Mouse (Mus musculus): ENCODE data around the gene 9530077C05Rik. TPM values are rescaled to one million over a fixed set of nuclear protein-coding genes. Genes with fewer than 3 reads are reported as not detected.

9530077C05Rik gene
- 5.0 and 5.9 TPM in 2 replicates for polyA plus RNA-seq (2015; fragmentation: Nextera tagmentation; extraction: Ambion mirVana)

GRCm38 (mm10) chr9:22411002-22411857 is at the start of gene 9530077C05Rik:
Gene 9530077C05Rik, plus strand, starts transcription at chr9:22411513.
- Histone ChIP-seq H3K36me3 (no peaks in the 10 kb centered on the region), H3K9me3 (no peaks in the 10 kb centered on the region), H3K27ac (no peak within 1 kb of the TSS), H3K4me3 (peak within 1 kb of the TSS; percentile 58), H3K9ac (peak within 1 kb of the TSS; percentile 46), H3K4me2 (peak within 1 kb of the TSS; percentile 90), H3K4me1 (peaks cover 3% of the 10 kb centered on the region; the same call in 1 of the 2 replicates), H3K27me3 (no peaks in the 10 kb centered on the region)
- WGBS = under 1% methylated on average over 43 of the region's 43 CpGs
- ATAC-seq (ENCODE audit: borderline replicate concordance, extremely low read depth, low FRiP score, low TSS enrichment) = peak; percentile 99

- H3K9ac ChIP-seq = no peak overlapping the region
- ATAC-seq (ENCODE audit: borderline replicate concordance, extremely low read depth, low FRiP score, low TSS enrichment) = no peak
- H3K27ac ChIP-seq = no peak overlapping the region
- 88% methylated on average over 2 of the region's 2 CpGs for WGBS
- no peaks in the 10 kb centered on the region for H3K9me3 ChIP-seq
- H3K36me3 ChIP-seq = peaks cover 83% of the 10 kb centered on the region
- H3K4me1 ChIP-seq = no peaks in the 10 kb centered on the region
- H3K4me2 ChIP-seq = no peak overlapping the region
- H3K27me3 ChIP-seq = no peaks in the 10 kb centered on the region
- H3K4me3 ChIP-seq = no peak overlapping the region
Measured at GRCm38 (mm10) chr9:22366221-22366620, 45.1 kb upstream of the 9530077C05Rik start.

DNA sequence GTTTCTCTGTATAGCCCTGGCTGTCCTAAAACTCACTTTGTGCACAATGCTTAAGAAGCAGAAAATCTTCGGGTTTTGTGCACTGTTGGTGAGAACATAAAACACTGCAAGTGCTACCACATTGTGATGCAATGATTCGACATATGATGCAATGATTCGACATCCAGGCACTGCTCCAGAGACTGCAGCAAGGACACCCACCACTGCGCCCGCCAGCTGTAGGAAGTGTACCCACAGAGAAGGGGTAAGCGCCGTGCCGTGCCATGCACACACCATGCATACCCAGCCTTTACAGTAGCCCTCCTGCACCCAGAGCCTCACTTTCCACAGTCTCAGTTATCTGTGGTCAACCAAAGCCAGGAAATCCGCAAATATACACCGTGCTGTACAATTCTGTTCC is 44.7 kb upstream of the 9530077C05Rik start:
- Histone ChIP-seq H3K4me1 (no peaks in the 10 kb centered on the region), H3K36me3 (peaks cover 83% of the 10 kb centered on the region), H3K4me2 (no peak overlapping the region), H3K27ac (no peak overlapping the region), H3K4me3 (no peak overlapping the region), H3K9ac (no peak overlapping the region), H3K27me3 (no peaks in the 10 kb centered on the region), H3K9me3 (no peaks in the 10 kb centered on the region)
- ATAC-seq (ENCODE audit: borderline replicate concordance, extremely low read depth, low FRiP score, low TSS enrichment) = no peak
- WGBS = 94% methylated on average over 10 of the region's 10 CpGs

GRCm38 (mm10) chr9:22368030-22368429 is 43.3 kb upstream of the 9530077C05Rik start:
- Histone ChIP-seq H3K4me1 (no peaks in the 10 kb centered on the region), H3K9ac (no peak overlapping the region), H3K27ac (no peak overlapping the region), H3K36me3 (peaks cover 84% of the 10 kb centered on the region), H3K27me3 (no peaks in the 10 kb centered on the region), H3K9me3 (no peaks in the 10 kb centered on the region), H3K4me2 (no peak overlapping the region), H3K4me3 (no peak overlapping the region)
- no peak for ATAC-seq (ENCODE audit: borderline replicate concordance, extremely low read depth, low FRiP score, low TSS enrichment)
- WGBS = 63% methylated on average over 6 of the region's 6 CpGs

DNA sequence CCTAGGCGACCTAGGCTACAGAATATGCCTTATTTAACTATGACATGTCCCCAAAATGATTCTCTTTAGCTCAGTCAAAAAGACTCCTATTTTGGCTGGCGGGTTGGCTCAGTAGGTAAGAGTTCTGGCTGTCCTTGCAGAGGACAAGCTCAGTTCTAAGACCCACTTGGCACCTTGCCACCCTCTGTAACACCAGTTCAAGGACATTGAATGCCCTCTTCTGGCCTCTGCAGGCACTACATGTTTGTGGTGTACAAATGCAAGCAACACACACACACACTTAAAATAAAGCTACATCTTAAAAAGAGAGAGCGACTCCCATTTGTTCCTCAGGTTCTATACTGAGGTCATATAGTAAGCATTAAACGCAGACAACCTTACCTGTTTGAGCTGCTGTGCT is 38.6 kb upstream of the 9530077C05Rik start:
- WGBS = 96% methylated on average over 4 of the region's 4 CpGs

GRCm38 (mm10) chr9:22376086-22376485 is 35.2 kb upstream of the 9530077C05Rik start:
- Histone ChIP-seq H3K27me3 (no peaks in the 10 kb centered on the region), H3K9me3 (no peaks in the 10 kb centered on the region), H3K27ac (no peak overlapping the region), H3K4me3 (no peak overlapping the region), H3K4me2 (no peak overlapping the region), H3K9ac (no peak overlapping the region), H3K4me1 (no peaks in the 10 kb centered on the region), H3K36me3 (peaks cover 82% of the 10 kb centered on the region)
- no peak for ATAC-seq (ENCODE audit: borderline replicate concordance, extremely low read depth, low FRiP score, low TSS enrichment)
- WGBS = 92% methylated on average over 5 of the region's 5 CpGs

More for the DNA sequence above, 38.6 kb upstream of the 9530077C05Rik start:
- no peak overlapping the region for H3K9ac ChIP-seq
- H3K27me3 ChIP-seq = no peaks in the 10 kb centered on the region
- peaks cover 84% of the 10 kb centered on the region for H3K36me3 ChIP-seq
- no peaks in the 10 kb centered on the region for H3K9me3 ChIP-seq
- H3K4me2 ChIP-seq = no peak overlapping the region
- no peaks in the 10 kb centered on the region for H3K4me1 ChIP-seq
- H3K27ac ChIP-seq = no peak overlapping the region
- no peak overlapping the region for H3K4me3 ChIP-seq
- ATAC-seq (ENCODE audit: borderline replicate concordance, extremely low read depth, low FRiP score, low TSS enrichment) = no peak

- H3K4me3 ChIP-seq = no peak overlapping the region
- ATAC-seq (ENCODE audit: borderline replicate concordance, extremely low read depth, low FRiP score, low TSS enrichment) = no peak
- no peaks in the 10 kb centered on the region for H3K27me3 ChIP-seq
- no peak overlapping the region for H3K4me2 ChIP-seq
- 73% methylated on average over 2 of the region's 2 CpGs for WGBS
- H3K27ac ChIP-seq = no peak overlapping the region
- no peaks in the 10 kb centered on the region for H3K9me3 ChIP-seq
- peaks cover 20% of the 10 kb centered on the region for H3K4me1 ChIP-seq
- H3K36me3 ChIP-seq = peaks cover 23% of the 10 kb centered on the region
- no peak overlapping the region for H3K9ac ChIP-seq
Measured at GRCm38 (mm10) chr9:22385890-22386289, 25.4 kb upstream of the 9530077C05Rik start.

DNA sequence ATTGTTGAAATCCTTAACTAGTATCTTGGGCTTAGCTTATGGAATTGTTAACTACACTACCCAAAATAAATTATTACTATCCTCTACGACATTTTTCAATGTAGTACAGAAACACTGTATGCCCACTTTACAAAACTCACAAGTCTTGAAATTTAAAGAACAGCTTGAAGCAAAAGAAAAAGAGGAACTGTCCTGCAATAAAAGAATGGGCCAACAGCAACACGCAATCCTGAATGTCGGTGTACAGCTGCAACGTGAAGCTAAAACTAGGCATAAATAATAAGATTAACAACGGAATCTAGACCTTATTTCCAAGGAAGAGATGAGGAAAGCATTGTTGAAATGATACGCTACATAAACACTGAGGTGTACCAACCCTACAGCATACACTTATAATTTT is 23.4 kb upstream of the 9530077C05Rik start:
- ATAC-seq (ENCODE audit: borderline replicate concordance, extremely low read depth, low FRiP score, low TSS enrichment) = no peak
- peak overlapping the region; percentile 78 for H3K4me3 ChIP-seq
- H3K4me1 ChIP-seq = peaks cover 20% of the 10 kb centered on the region
- 13% methylated on average over 6 of the region's 6 CpGs for WGBS
- peak overlapping the region; percentile 84 for H3K9ac ChIP-seq
- H3K4me2 ChIP-seq = peak overlapping the region; percentile 86
- H3K27ac ChIP-seq = peak overlapping the region; percentile 87
- H3K27me3 ChIP-seq = no peaks in the 10 kb centered on the region
- 0 out of 2 replicates have a peak, but pooled peaks cover 5% of the 10 kb centered on the region for H3K36me3 ChIP-seq
- no peaks in the 10 kb centered on the region for H3K9me3 ChIP-seq

GRCm38 (mm10) chr9:22388401-22388980 is 22.8 kb upstream of the 9530077C05Rik start:
- Histone ChIP-seq H3K36me3 (0 out of 2 replicates have a peak, but pooled peaks cover under 1% of the 10 kb centered on the region), H3K27me3 (no peaks in the 10 kb centered on the region), H3K27ac (peak overlapping the region; percentile 87), H3K4me3 (peak overlapping the region; percentile 78), H3K9ac (peak overlapping the region; percentile 84), H3K4me1 (peaks cover 20% of the 10 kb centered on the region), H3K9me3 (no peaks in the 10 kb centered on the region), H3K4me2 (peak overlapping the region; percentile 86)
- ATAC-seq (ENCODE audit: borderline replicate concordance, extremely low read depth, low FRiP score, low TSS enrichment) = peak; percentile 79
- WGBS = under 1% methylated on average over 40 of the region's 41 CpGs

DNA sequence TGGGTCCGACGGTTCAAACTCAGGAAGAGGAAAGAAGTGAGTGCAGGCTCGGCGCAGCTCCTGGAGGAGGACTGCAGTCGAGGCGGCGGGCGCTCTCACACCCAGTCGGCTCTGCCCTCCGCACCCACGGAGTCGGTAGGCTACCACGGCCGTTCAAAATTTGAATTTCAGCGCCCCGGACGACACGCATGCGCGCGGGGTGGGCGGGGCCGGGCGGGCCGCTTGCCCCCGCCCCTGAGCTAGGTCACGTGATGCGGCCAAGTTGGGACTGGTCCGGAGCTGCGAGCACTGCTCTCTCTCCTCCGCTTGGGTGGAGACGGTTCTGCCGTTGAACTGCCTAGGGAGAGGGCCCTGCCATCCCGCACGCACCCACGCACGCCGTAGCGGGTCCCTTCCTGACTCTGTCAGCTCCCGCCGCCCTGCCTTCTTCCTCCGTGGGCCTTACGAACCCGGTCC is 22.3 kb upstream of the 9530077C05Rik start, which contains the start of gene Anln:
TSS of gene Anln (minus strand) at position 168 of the 456 bp plus-strand sequence.
- Histone ChIP-seq H3K27me3 (no peaks in the 10 kb centered on the region), H3K9me3 (no peaks in the 10 kb centered on the region), H3K27ac (peak within 1 kb of the TSS; percentile 87), H3K9ac (peak within 1 kb of the TSS; percentile 84), H3K4me2 (peak within 1 kb of the TSS; percentile 86), H3K4me3 (peak within 1 kb of the TSS; percentile 78), H3K36me3 (no peaks in the 10 kb centered on the region), H3K4me1 (peaks cover 20% of the 10 kb centered on the region)
- ATAC-seq (ENCODE audit: borderline replicate concordance, extremely low read depth, low FRiP score, low TSS enrichment) = peak; percentile 95
- WGBS = under 1% methylated on average over 41 of the region's 44 CpGs

DNA sequence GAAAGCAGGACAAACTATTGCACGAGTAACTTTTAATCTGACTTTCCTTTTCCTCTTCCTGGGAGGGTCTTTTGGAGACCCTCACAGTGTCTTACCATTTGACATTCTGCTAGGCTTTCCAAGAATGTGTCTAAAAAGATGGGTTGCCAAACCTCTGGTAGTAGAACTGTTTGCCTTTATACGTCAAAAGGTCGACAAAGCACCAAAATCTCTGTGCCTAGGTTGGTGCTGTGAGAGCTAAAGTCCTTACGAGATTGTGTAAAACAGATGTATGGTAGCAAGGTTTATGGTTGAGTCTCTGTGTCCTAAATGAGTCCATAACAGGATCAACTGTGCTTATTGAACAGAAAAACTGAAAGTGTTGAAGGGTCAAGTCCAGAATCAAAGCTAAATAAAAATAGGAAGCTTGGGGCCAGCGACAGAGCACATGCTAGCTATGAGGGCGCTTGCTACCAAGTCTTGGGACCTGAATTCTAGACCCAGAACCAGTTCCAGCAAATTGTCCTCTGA is 21.5 kb upstream of the 9530077C05Rik start:
- 62% methylated on average over 6 of the region's 6 CpGs for WGBS
- H3K9ac ChIP-seq = peak overlapping the region; percentile 84
- no peaks in the 10 kb centered on the region for H3K9me3 ChIP-seq
- ATAC-seq (ENCODE audit: borderline replicate concordance, extremely low read depth, low FRiP score, low TSS enrichment) = no peak
- peaks cover 20% of the 10 kb centered on the region for H3K4me1 ChIP-seq
- H3K27me3 ChIP-seq = no peaks in the 10 kb centered on the region
- H3K4me2 ChIP-seq = peak overlapping the region; percentile 86
- H3K27ac ChIP-seq = peak overlapping the region; percentile 87; the same call in 1 of the 2 replicates
- H3K36me3 ChIP-seq = no peaks in the 10 kb centered on the region
- H3K4me3 ChIP-seq = peak overlapping the region; percentile 78
